Mouse (Mus musculus) myocyte (in vitro differentiated cells): ENCODE measurements around the gene Ctbp1.

ENCODE experiments used
- CEBPB ChIP-seq: IDR thresholded peaks from 2 replicates; pipeline ENCODE4 v1.6.1; 2011; ENCODE audit warnings: mild to moderate bottlenecking, moderate library complexity; ENCODE audit not compliant: poor library complexity, insufficient read depth, severe bottlenecking
- E2F4 ChIP-seq: IDR thresholded peaks from one replicate; pipeline ENCODE4 v1.6.1; 2011; ENCODE audit warnings: mild to moderate bottlenecking, control low read depth, moderate library complexity; ENCODE audit not compliant: insufficient read depth
- MAX ChIP-seq: IDR thresholded peaks from one replicate; pipeline ENCODE4 v1.6.1; 2011; ENCODE audit warnings: low read depth, mild to moderate bottlenecking, control low read depth
- MYOD1 ChIP-seq, 3 experiments: IDR thresholded peaks; one replicate each; pipeline ENCODE4 v1.6.1; 2011; ENCODE audit warnings: control low read depth in 2 of 3, low read depth in 2 of 3, mild to moderate bottlenecking in 2 of 3, moderate library complexity in 1 of 3; ENCODE audit not compliant: insufficient read length in 2 of 3, control insufficient read depth in 1 of 3
- MYOG ChIP-seq, 3 experiments: IDR thresholded peaks; one replicate each; pipeline ENCODE4 v1.6.1; 2011; ENCODE audit warnings: control low read depth in 2 of 3, low read depth in 2 of 3, mild to moderate bottlenecking in 2 of 3; ENCODE audit not compliant: insufficient read length in 2 of 3, control insufficient read depth in 1 of 3, insufficient read depth in 1 of 3
- POLR2A ChIP-seq: IDR thresholded peaks from one replicate; pipeline ENCODE4 v1.6.1; 2011; ENCODE audit warnings: low read depth, mild to moderate bottlenecking, control low read depth, moderate library complexity; ENCODE audit not compliant: insufficient read length
- REST ChIP-seq: IDR thresholded peaks from one replicate; pipeline ENCODE4 v1.6.1; 2011; ENCODE audit warnings: mild to moderate bottlenecking, control low read depth, moderate library complexity; ENCODE audit not compliant: insufficient read depth, insufficient read length
- TCF12 ChIP-seq: IDR thresholded peaks from one replicate; pipeline ENCODE4 v1.6.1; 2011; ENCODE audit warnings: mild to moderate bottlenecking, control low read depth; ENCODE audit not compliant: poor library complexity, insufficient read depth, severe bottlenecking
- USF1 ChIP-seq: IDR thresholded peaks from one replicate; pipeline ENCODE4 v1.6.1; 2011; ENCODE audit warnings: low read depth, mild to moderate bottlenecking, control low read depth, moderate library complexity

DNA sequence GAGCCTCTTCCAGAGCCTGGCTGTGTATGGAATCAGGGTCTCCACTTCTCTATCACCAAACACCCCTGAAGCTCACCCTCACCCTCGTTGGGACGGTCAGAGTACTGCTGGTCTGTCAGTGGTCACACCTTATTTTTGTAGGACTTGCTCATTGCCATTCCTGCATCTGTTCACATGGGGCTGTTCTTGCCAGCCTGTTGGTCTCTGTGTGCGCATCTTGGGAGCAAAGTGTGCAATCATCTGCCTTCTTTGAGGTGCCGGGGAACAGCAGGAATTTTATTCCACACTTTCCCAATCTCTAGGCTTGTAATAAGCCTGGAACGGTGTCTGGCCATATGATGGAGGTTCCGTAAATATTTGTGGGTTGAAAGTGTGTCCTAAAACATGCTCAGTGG, 71.6 kb downstream of the Ctbp1 start:
- TF ChIP-seq MYOG (IDR thresholded peaks at IDR 0.05; ENCODE audit: control insufficient read depth in 1 of 3, insufficient read depth in 1 of 3, insufficient read length in 2 of 3, low read depth in 2 of 3) = no peak
- no peak for TF ChIP-seq POLR2A
- no peak for TF ChIP-seq MAX
- no peak for TF ChIP-seq E2F4
- TF ChIP-seq USF1 = no peak
- no peak for TF ChIP-seq TCF12
- TF ChIP-seq MYOD1 (IDR thresholded peaks at IDR 0.05; ENCODE audit: control insufficient read depth in 1 of 3, insufficient read length in 2 of 3, low read depth in 2 of 3) = no peak
- no peak for TF ChIP-seq CEBPB
- no peak for TF ChIP-seq REST
